Mouse (Mus musculus) gonadal fat pad, adult 2 months (tissue): ENCODE measurements around the gene Prkrip1. TPM values are rescaled to one million over a fixed set of nuclear protein-coding genes. Genes with fewer than 3 reads are reported as not detected.
"Not testable (repeated sequence)": the region's sequence is repeated elsewhere in the genome, so short reads cannot be mapped to it uniquely, and the experiment has no call there.

Experiments used
- DNase-seq: peaks from one replicate; pipeline ENCODE4 v3.0.0-alpha.2; 2012; ENCODE audit warnings: low read depth
- polyA plus RNA-seq: library from polyadenylated mRNA; depleted of rRNA; stranded (reverse); fragments of >200 nt; gene quantifications from 2 replicates; pipeline ENCODE4 v1.2.3, GENCODE M21; 2012

Prkrip1 gene
- polyA plus RNA-seq, 1 experiment, result 12.9 TPM

DNA sequence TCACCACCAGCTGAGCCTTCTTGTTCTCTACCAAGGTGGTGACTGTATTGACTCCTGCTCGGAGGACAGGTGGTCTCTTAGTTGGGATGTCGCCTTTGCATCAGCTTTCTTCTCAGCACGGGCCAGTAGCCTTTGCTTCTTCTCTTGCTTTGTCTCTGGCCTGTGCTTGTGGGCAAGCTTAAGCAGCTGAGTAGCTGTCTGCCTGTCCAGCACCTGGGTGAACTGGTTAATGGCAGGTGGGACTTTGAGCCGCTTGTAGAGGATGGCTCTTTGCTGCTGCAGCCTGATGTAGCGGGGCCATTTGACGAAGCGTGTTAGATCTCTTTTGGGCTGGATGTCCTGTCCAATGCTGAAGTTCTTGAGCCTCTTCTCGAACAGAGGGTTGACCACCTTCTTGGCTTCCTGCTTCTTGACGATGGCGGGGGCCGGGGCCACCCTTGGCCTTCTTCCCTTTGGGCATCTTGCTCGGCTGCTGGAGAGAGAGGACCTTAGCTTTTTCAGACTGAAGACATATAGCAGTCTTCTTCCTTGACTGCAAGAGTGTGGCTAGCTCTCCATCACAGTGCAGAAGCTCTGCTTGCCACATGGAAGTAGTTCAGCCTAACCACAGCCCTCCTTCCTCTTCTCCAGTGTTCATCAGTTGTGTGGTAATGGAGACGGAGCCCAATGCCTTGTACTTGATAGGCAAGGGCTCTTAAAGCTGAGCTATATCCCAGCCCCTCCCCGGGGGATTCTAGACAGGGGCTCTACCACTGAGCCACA is 12.8 kb upstream of the Prkrip1 start:
- DNase-seq, result not testable (repeated sequence)

DNA sequence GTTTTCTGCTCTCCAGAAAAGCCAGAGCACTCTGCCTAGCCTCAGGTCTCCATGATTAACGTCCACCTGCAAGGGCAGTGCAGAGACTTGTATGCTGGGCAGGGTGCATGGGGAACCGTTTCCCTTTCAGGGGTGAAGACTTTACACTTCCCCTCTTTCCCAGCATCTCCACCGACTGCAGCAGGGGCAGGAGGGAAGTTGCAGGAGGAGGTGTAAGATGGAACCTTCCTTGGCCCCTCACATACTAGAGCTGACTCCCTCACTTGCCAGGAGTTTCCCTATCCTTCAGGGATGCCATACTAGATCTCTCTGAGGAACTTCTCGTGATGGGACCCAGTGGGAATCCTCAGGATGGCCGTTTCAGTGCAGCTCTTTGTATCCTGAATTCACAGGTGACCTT is 11.8 kb upstream of the Prkrip1 start:
- DNase-seq, result no peak

- DNase-seq, result no peak
These were observed 3.1 kb upstream of the Prkrip1 start for GRCm38 (mm10) chr5:136201832-136202231.

GRCm38 (mm10) chr5:136199526-136199925 is 763 bp upstream of the Prkrip1 start:
- no peak for DNase-seq

GRCm38 (mm10) chr5:136191870-136192269 is 6.9 kb downstream of the Prkrip1 start:
- DNase-seq, result no peak

GRCm38 (mm10) chr5:136186723-136187122 is 12.0 kb downstream of the Prkrip1 start:
- DNase-seq, result no peak

- no peak for DNase-seq
These were observed 15.0 kb downstream of the Prkrip1 start for GRCm38 (mm10) chr5:136183766-136184165.

DNA sequence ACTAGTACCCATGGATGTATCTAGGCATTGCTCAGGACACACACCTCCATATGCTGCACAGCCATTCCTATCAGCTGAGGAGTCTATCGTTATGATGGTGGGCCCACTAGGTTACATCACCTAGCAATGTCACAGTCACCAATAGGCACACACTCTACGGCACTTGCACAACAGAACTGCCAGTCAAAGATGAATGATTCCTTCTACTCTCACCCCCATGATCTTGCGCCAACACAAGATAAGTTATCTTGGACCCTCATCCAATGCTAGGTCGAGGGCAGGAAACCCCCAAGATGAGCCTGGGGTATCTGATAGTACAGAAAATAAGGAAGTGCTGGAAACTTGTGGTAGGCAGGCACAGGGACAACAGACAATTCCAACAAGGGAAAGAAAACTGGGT is 15.9 kb downstream of the Prkrip1 start:
- no peak for DNase-seq

- no peak for DNase-seq
These were observed 16.7 kb downstream of the Prkrip1 start for GRCm38 (mm10) chr5:136182049-136182448.

- no peak for DNase-seq
These were observed 17.6 kb downstream of the Prkrip1 start for GRCm38 (mm10) chr5:136181197-136181596.

- DNase-seq, result no peak
These were observed 19.2 kb downstream of the Prkrip1 start for GRCm38 (mm10) chr5:136179594-136179993.

- no peak for DNase-seq
These were observed 24.9 kb downstream of the Prkrip1 start for GRCm38 (mm10) chr5:136173606-136174463.

DNA sequence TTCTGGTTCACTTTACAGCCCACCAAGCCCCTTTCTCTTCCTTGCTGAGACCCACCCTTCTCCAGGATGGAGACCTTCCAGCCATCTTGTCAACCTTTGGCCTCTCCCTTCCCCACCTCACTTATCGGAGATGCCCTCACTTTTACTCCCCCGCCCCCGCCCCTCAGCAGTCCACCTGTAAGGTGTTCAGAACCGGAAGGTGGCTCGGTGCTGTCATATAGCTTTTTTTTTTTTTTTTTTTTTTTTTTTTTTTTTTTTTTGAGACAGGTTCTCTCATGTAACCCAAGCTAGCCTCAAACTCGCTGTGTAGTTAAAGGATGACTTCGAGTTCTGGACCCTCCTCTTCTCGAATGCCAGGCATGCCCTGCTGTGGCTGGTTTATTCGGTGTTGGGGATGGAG is 25.8 kb downstream of the Prkrip1 start:
- no peak for DNase-seq

DNA sequence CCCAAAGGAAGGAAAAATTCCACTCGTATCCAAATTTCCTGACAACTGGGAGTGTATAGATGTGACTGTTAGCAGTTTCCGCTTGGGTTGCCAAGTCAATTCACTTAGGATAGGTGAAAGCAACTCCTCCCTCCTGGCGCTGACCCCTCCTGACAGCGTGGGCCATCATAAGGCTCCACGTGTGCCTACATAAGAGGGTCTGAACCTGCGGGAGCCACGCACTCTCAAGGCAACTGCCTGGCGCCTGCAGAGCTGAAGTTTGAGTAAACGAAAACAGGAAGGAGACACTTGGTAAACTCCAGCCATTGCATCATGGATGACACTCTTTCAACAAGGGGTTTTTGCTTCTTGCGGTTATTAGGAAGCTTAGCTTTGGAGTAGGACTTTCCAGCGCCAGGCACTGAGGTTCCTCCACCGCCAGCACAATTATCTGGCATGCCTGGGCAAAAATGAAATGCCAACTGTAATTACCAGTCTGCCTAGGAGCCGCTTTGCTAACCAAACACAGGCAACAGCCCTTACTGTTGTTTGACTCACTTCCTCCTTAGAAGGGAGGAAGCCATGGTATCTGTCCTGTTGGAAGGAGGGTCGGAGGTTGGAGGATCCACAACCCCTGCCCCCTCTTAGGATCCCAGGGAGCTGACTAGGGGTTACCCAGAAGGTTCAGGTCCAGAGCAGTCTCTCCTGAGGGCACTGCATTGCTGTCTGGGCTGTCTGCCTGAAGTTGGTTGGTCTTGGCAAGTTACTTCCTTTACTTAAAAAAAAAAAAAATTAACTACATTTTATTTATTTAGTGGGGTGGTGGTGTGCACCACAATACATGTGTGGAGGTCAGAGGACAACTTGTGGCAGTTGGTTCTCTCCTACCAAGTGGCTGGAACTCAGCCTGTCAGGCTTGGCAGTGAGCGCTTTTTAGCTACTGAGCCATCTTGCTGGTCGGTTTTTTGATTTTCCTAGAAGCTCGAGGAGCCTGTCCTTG is 27.1 kb downstream of the Prkrip1 start:
- DNase-seq, result no peak

- DNase-seq, result no peak
These were observed 28.0 kb downstream of the Prkrip1 start, which contains the start of gene Orai2 for GRCm38 (mm10) chr5:136170512-136171362. Gene Orai2, minus strand, starts transcription at chr5:136170713.

DNA sequence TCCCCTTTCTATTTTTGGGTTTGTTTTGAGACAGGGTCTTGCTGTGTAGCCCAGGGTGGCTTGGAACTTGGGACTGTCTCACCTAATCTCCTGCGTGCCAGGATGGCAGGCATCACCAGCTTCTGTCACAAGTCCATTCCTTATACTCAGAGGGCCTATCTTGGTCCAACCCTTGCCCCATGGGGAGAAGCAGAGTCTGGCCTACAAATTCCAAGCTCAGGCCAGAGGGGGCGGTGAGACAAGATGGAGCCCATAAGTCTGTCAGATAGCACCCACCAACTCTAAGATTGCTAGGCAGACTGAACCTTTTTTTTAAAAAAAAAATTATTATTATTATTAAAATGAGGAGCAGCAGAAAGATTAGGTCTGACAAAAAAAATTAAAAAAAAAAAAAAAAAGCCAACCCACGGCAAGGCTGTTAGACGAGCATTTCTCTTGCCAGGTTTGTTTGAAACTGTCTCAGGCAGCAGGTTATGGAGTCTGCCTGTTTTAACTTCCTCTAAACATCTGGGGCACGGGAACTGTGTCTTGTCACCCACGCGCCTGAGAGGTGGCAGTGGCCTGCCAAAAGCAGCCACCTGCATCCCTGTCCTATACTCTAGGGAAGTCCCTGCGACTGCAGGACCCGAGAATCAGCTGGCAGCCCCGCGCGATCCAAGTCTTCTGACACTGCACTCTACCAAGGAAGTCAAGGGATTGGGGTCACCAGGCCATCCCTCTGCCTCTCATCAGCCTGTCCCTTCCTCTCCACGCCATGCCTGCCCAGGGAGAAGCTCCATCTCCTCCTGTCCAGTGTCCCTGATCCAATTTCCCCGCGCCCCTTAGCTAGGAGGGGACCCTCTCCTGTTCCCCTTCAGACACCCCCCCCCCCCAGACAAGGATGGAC is 28.9 kb downstream of the Prkrip1 start:
- DNase-seq, result no peak

- DNase-seq, result no peak
These were observed 30.7 kb downstream of the Prkrip1 start for GRCm38 (mm10) chr5:136168071-136168470.

- no peak for DNase-seq
These were observed 31.5 kb downstream of the Prkrip1 start for GRCm38 (mm10) chr5:136167296-136167695.

DNA sequence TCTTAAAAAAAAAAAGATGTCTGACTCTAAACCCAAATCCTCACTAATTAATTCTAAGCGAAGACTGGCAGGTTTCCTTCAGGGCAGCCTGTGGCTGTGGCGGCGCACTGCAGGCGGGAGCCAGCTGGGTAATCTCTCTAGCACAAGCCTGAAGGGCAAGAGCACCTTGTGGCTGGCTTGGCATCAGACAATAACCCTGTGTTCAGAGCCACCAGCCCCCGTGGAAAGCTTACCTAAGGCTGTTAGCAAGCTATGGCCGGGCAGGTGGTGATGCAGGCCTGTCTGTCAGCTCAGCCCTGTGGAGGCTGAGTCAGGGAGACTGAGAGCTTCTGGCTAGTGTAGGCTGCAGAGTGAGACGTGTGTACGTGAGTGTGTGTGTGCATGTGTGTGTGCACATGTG is 33.5 kb downstream of the Prkrip1 start:
- DNase-seq, result no peak
